In the genomic region with DNA sequence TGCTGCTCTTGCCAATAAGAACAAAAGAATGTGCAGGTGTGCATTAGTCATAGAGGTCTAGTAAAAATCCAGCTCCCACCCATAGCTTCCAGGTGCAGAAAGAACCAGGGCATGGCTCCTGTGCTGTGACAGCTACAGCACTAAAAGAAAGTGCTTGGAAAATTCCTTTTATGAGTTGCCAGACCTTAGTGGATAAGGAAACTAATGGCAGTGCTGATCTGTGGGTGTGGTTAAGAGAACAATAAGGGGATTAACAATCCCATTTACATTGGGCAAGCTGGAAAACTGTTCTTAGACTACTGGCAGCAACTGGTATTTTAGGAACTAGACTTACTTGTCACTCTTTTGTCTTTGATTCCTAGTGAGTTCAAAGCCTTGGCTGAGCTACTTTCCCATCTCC, we compare ENCODE assay signal across 15 mouse cellular contexts.
"Had no signal": no experiment of that assay in that cellular context is flagged by ENCODE, and none has a peak within 500 bp of the region (broad histone marks: within the 10 kb centered on the region; RNA-seq: fewer than 3 reads in every experiment).

No protein-coding gene starts in this region.

- H3K27me3 ChIP-seq: limb, embryonic 12.5 days; liver, embryonic 13.5 days; lung, embryonic 15.5 days; midbrain, embryonic 13.5 days; neural tube, embryonic 15.5 days; stomach, embryonic 15.5 days had no signal

- ATAC-seq: liver, postnatal 0 days; midbrain, embryonic 13.5 days had no signal

- H3K27ac ChIP-seq: layer of hippocampus, adult 2 months; limb, embryonic 12.5 days; liver, embryonic 13.5 days; lung, embryonic 15.5 days; macrophage; midbrain, embryonic 13.5 days; neural tube, embryonic 15.5 days; stomach, embryonic 15.5 days had no signal

- H3K9ac ChIP-seq: limb, embryonic 12.5 days; liver, embryonic 13.5 days; liver, postnatal 0 days; lung, embryonic 15.5 days; midbrain, embryonic 13.5 days; neural tube, embryonic 15.5 days; stomach, embryonic 15.5 days had no signal

- DNase-seq: kidney, postnatal 10 days; kidney, postnatal 4 days; liver; liver, embryonic 13.5 days; liver, postnatal 0 days; lung, postnatal 14 days; thymus, postnatal 4 days had no signal

- H3K4me3 ChIP-seq: layer of hippocampus, adult 2 months; limb, embryonic 12.5 days; liver, embryonic 13.5 days; lung, embryonic 15.5 days; midbrain, embryonic 13.5 days; myocyte; neural tube, embryonic 15.5 days; stomach, embryonic 15.5 days had no signal

- H3K36me3 ChIP-seq: limb, embryonic 12.5 days; liver, embryonic 13.5 days; lung, embryonic 15.5 days; midbrain, embryonic 13.5 days; neural tube, embryonic 15.5 days; stomach, embryonic 15.5 days had no signal

- H3K4me2 ChIP-seq: limb, embryonic 12.5 days; liver, embryonic 13.5 days; lung, embryonic 15.5 days; midbrain, embryonic 13.5 days; neural tube, embryonic 15.5 days; stomach, embryonic 15.5 days had no signal

- H3K9me3 ChIP-seq: limb, embryonic 12.5 days; liver, embryonic 13.5 days; lung, embryonic 15.5 days; midbrain, embryonic 13.5 days; neural tube, embryonic 15.5 days; stomach, embryonic 15.5 days had no signal

- H3K4me1 ChIP-seq: limb, embryonic 12.5 days; liver, embryonic 13.5 days; lung, embryonic 15.5 days; midbrain, embryonic 13.5 days; neural tube, embryonic 15.5 days; stomach, embryonic 15.5 days had no signal
